Mouse (Mus musculus) CD4-positive helper T cell, adult 2 months (primary cell): ENCODE measurements around the gene Gm21256.
"Not testable (repeated sequence)": the region's sequence is repeated elsewhere in the genome, so short reads cannot be mapped to it uniquely, and the experiment has no call there.

Experiments used
- DNase-seq: peaks from one replicate; pipeline ENCODE4 v3.0.0-alpha.2; 2012; ENCODE audit warnings: low read depth, missing footprints, low spot score

Gm21256 gene

GRCm38 (mm10) chrY:47450660-47451059 lies at the start of gene Gm21256:
TSS of gene Gm21256 (plus strand) at chrY:47450960.
- DNase-seq: not testable (repeated sequence)
